Mouse (Mus musculus) G1E-ER4 (cell line): Measurements from ENCODE around the gene Gjc3. TPM values are rescaled to one million over a fixed set of nuclear protein-coding genes. Genes with fewer than 3 reads are reported as not detected.

Experiments used
- GATA1 ChIP-seq: IDR thresholded peaks from one replicate; pipeline ENCODE4 v1.8.0; 2012; ENCODE audit warnings: low read length, inconsistent platforms
- polyA plus RNA-seq: library from polyadenylated mRNA; stranded (reverse); fragments of >175 nt; gene quantifications from 2 replicates; pipeline ENCODE4 v1.2.3, GENCODE M21; 2012

Gjc3 gene
- polyA plus RNA-seq, 1 experiment, result not detected

DNA sequence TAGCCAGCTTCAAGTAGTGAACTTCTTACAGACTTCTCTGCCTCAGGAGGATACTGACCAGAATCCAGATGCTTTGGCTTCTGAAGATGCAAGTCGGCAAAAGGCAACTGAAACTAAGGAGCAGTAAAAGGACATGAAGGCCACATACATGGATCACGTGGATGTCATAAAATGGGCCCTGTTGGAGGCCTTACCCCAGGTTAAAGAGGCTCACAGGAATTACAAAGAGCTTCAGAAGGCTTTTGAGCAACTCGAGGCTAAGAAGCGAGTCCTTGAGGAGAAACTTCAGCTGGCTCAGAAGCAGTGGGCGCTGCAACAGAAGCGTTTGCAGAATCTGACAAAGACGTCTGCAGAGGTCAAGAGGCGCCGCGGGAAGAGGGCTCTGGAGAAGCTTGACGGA is 34.5 kb downstream of the Gjc3 start:
- no peak for TF ChIP-seq GATA1

DNA sequence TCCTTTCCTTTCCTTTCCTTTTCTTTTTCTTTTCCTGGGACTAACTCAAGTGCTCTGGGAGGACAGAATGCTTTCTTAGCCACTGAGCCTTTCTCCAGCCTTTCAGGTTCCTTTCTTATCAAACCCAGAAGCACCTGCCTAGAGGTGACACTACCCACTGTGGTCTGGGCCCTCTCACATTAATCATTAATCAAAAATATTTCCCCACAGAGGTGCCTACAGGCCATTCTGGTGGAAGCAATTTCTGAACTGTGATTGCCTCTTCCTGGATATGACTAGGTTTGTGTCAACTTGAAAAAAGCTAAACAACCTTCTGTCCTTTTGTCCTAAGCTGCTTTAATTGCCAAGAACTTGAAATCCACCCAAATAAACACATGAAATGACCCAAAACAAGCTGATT is 40.7 kb downstream of the Gjc3 start:
- TF ChIP-seq GATA1, result no peak

DNA sequence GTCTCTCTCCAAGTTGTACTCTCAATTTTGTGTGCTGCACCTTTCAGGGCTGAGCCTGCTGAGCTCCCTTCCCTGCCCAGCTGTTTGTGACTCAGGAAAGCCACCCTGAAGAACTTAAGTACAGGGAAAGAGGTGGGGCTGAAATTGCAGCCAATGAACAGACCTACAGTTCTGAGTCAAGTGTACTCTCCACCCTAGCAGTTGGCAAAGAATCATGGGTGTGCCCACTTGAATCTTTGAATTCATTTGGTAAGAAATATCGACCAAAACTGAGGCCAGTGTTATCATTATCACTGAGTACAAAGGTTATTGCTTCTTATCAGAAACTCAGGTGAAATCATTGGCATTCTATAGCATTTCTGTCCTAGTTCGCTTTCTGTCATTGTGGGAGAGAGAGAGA is 41.4 kb downstream of the Gjc3 start, which contains the start of gene Cyp3a13:
TSS of gene Cyp3a13 (minus strand) at position 88 of the 400 bp plus-strand sequence.
- no peak for TF ChIP-seq GATA1

DNA sequence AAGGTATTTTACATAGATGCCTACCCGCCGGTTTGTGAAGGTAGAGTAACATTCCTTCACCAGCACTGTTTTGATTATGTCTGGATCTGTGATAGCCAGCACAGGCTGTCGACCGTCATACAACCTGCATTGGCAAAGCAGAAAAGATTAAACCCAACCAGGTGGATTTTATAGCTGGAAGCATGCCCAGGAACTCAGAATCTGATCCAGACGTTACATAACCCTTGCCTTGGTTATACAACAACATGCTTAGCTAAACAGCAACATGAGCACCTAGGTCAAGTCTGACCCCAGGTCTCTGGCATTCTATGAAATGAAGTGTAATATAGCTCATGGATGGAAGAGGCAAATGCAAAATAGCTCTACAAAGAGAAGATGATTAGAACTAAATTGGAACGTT is 47.3 kb downstream of the Gjc3 start:
- TF ChIP-seq GATA1, result no peak

DNA sequence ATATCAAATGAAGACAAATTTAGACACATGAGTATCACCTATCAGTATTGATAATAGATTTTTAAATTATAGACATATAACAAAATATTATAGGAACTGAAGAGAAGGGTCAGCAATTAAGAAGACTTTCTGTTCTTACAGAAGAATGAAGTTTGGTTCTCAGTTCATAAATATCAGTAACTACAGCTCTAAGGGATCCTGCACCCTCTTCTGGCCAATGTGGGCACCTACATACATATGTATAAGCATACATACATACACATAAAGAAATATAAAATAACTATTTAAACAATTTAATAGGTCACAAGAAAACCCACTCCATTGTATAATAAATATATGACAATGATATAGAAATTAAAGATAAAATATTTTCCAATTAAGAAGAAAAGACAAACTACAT is 48.4 kb downstream of the Gjc3 start:
- TF ChIP-seq GATA1, result no peak

DNA sequence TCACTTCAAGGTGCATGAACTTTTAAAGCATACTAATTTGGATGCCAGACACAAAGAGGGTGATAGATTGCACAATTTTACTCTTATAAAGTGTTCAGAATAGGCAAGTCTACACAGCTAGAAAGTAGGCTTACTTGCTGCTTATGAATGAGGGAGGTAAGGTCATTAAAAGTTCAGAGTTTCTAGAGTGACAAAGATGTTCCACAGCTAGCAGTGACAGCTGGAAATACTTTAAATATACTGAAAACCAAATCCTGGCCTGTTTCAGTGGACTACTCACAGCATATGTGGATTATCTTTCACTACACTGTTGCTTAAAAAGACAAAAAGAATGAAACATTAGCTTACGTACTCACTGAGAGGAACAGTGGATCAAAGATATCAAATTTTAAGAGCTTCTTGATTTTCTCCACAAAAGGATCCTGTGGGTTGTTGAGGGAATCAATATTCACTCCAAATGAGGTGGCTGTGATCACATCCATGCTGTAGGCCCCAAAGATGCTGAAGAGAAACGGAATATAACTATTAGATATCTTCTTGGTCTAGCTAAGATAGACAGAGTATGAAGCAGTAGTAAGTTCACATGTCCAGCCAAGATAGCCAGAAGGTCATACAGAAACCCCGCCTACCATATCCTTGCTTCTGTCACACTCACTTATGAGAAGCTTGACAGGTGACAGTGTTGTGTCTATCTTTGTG is 53.2 kb downstream of the Gjc3 start:
- TF ChIP-seq GATA1, result no peak

Other genes with a start within 250 kb of the Gjc3 start
- gene Nyap1, start 221.5 kb downstream of the Gjc3 start, polyA plus RNA-seq, result 0.76 and 1.4 TPM in 2 replicates
- gene Tsc22d4, start 217.4 kb downstream of the Gjc3 start, polyA plus RNA-seq, result 440 and 451 TPM in 2 replicates
- 111 and 138 TPM in 2 replicates for gene Ppp1r35, start 184.2 kb downstream of the Gjc3 start, polyA plus RNA-seq
- gene Mepce, start 175.4 kb downstream of the Gjc3 start, polyA plus RNA-seq, result 154 and 190 TPM in 2 replicates
- 0.21 and 0.46 TPM in 2 replicates for gene Zcwpw1, start 175.3 kb downstream of the Gjc3 start, polyA plus RNA-seq
- not detected in 2 replicates for gene Pilra, start 126.8 kb downstream of the Gjc3 start, polyA plus RNA-seq
- not detected in 2 replicates for gene Pilrb1, start 105.0 kb downstream of the Gjc3 start, polyA plus RNA-seq
- gene Pilrb2, start 91.3 kb downstream of the Gjc3 start, polyA plus RNA-seq, result 0.26 TPM in 1 of 2 replicates, not detected in the other
- gene Cyp3a13, start 41.5 kb downstream of the Gjc3 start, polyA plus RNA-seq, result not detected in 2 replicates
- not detected in 2 replicates for gene Azgp1, start 18.4 kb upstream of the Gjc3 start, polyA plus RNA-seq
- gene Smok3a, start 58.2 kb upstream of the Gjc3 start, polyA plus RNA-seq, result not detected in 2 replicates
- not detected in 2 replicates for gene Smok3b, start 58.3 kb upstream of the Gjc3 start, polyA plus RNA-seq
- gene Smok3c, start 90.1 kb upstream of the Gjc3 start, polyA plus RNA-seq, result not detected in 2 replicates
- gene Zkscan1, start 122.0 kb upstream of the Gjc3 start, polyA plus RNA-seq, result 2.0 and 2.2 TPM in 2 replicates
- 0.55 and 2.3 TPM in 2 replicates for gene Zscan21, start 153.8 kb upstream of the Gjc3 start, polyA plus RNA-seq
- 0.27 and 0.28 TPM in 2 replicates for gene Zfp113, start 192.6 kb upstream of the Gjc3 start, polyA plus RNA-seq
- gene Cops6, start 198.0 kb upstream of the Gjc3 start, polyA plus RNA-seq, result 146 and 184 TPM in 2 replicates
- gene Ap4m1, start 208.9 kb upstream of the Gjc3 start, polyA plus RNA-seq, result 6.9 and 18.9 TPM in 2 replicates
- 19.6 and 78.8 TPM in 2 replicates for gene Mcm7, start 209.3 kb upstream of the Gjc3 start, polyA plus RNA-seq
- 33.9 and 45.4 TPM in 2 replicates for gene Taf6, start 224.4 kb upstream of the Gjc3 start, polyA plus RNA-seq
- 0.63 and 1.1 TPM in 2 replicates for gene Cnpy4, start 224.4 kb upstream of the Gjc3 start, polyA plus RNA-seq
- 4.8 and 6.3 TPM in 2 replicates for gene Mblac1, start 231.2 kb upstream of the Gjc3 start, polyA plus RNA-seq